18 mouse cellular contexts compared by ENCODE assay signal in genomic region chr19:43726510-43727146, GRCm38 (mm10). TPM values are rescaled to one million over a fixed set of nuclear protein-coding genes. Genes with fewer than 3 reads are reported as not detected.
DNase-seq lines count a peak whose midpoint lies in the region; ATAC-seq and TF ChIP-seq lines count a peak whose summit lies in the region.
"Had no signal": no experiment of that assay in that cellular context is flagged by ENCODE, and none has a peak within 500 bp of the region (broad histone marks: within the 10 kb centered on the region; RNA-seq: fewer than 3 reads in every experiment).

No protein-coding gene starts in this region.

- H3K27ac ChIP-seq in kidney, embryonic 15.5 days = no peak overlapping the region
- H3K27ac ChIP-seq in spleen, adult 2 months (ENCODE audit: insufficient read depth, low read length) = peak overlapping the region; percentile 4; the same call in 1 of the 2 replicates
- no peak overlapping the region for H3K27ac ChIP-seq in thymus, adult 2 months (ENCODE audit: control insufficient read depth, insufficient read depth, low read length)
- H3K27ac ChIP-seq: liver, embryonic 14.5 days; midbrain, embryonic 12.5 days had no signal

- DNase-seq in kidney, adult 9 months = peak; percentile 67
- peak; percentile 58 to 65 for DNase-seq in B cell, adult 2 months
- DNase-seq in spleen, adult 2 months (ENCODE audit: low read depth in 1 of 2, low spot score in 2 of 2) = peak; percentile 36 to 56
- no peak for DNase-seq in thymus, adult 18-20 months
- no peak for DNase-seq in gastrocnemius, postnatal 14 days
- DNase-seq in thymus, adult 2 months = no peak
- DNase-seq: adrenal gland, postnatal 36 days; cerebellum, postnatal 25 days; gastrocnemius, postnatal 25 days; heart, postnatal 36 days; left cerebral cortex, postnatal 4 days; right cerebral cortex, adult 18-20 months had no signal

- H3K36me3 ChIP-seq in kidney, embryonic 15.5 days = peaks cover 84% of the 10 kb centered on the region
- H3K36me3 ChIP-seq in spleen, adult 2 months (ENCODE audit: control insufficient read depth, insufficient read depth, low read length) = peaks cover 24% of the 10 kb centered on the region
- H3K36me3 ChIP-seq in thymus, adult 2 months (ENCODE audit: control insufficient read depth, insufficient read depth, low read length) = peaks cover 18% of the 10 kb centered on the region; the same call in 1 of the 2 replicates

- no peak overlapping the region for H3K4me3 ChIP-seq in kidney, embryonic 15.5 days (replicated peaks)
- no peak overlapping the region for H3K4me3 ChIP-seq in spleen, adult 2 months (ENCODE audit: extremely low read depth, insufficient read depth, insufficient read length)
- H3K4me3 ChIP-seq in thymus, adult 2 months (ENCODE audit: control insufficient read depth, insufficient read depth, low read length) = no peak overlapping the region
- H3K4me3 ChIP-seq: heart, embryonic 12.5 days; midbrain, embryonic 12.5 days had no signal

- no peak for TF ChIP-seq CTCF in spleen, adult 2 months (IDR thresholded peaks at IDR 0.05; ENCODE audit: extremely low read depth, insufficient read depth, insufficient read length, insufficient replicate concordance)
- TF ChIP-seq CTCF in thymus, adult 2 months (IDR thresholded peaks at IDR 0.05; ENCODE audit: borderline replicate concordance, control insufficient read depth, extremely low read depth, insufficient read depth, low read length, poor library complexity) = no peak

- H3K9ac ChIP-seq in kidney, embryonic 15.5 days = no peak overlapping the region
- H3K9ac ChIP-seq: heart, embryonic 12.5 days; liver, embryonic 14.5 days; midbrain, embryonic 12.5 days had no signal

- ATAC-seq in kidney, embryonic 15.5 days (replicated peaks; ENCODE audit: low FRiP score) = no peak
- ATAC-seq in granulocyte monocyte progenitor cell, adult 5-6 weeks (replicated peaks; ENCODE audit: poor library complexity, severe bottlenecking) = peak; percentile 91

- no peaks in the 10 kb centered on the region for H3K9me3 ChIP-seq in kidney, embryonic 15.5 days (replicated peaks)
- H3K9me3 ChIP-seq: heart, embryonic 12.5 days; midbrain, embryonic 12.5 days had no signal

- no peaks in the 10 kb centered on the region for H3K27me3 ChIP-seq in kidney, embryonic 15.5 days
- no peaks in the 10 kb centered on the region for H3K27me3 ChIP-seq in spleen, adult 2 months (ENCODE audit: control insufficient read depth, insufficient read depth, low read length)
- H3K27me3 ChIP-seq in thymus, adult 2 months (ENCODE audit: control insufficient read depth, insufficient read depth, low read length) = no peaks in the 10 kb centered on the region
- H3K27me3 ChIP-seq: midbrain, embryonic 12.5 days had no signal

- intact Hi-C loops in gastrocnemius, postnatal 14 days (cut with DNase I; ENCODE audit: low total_unique reads) = no loop called here

- H3K4me2 ChIP-seq in kidney, embryonic 15.5 days = no peak overlapping the region
- H3K4me2 ChIP-seq: heart, embryonic 12.5 days; midbrain, embryonic 12.5 days had no signal

- 0 out of 2 replicates have a peak, but pooled peaks cover 6% of the 10 kb centered on the region for H3K4me1 ChIP-seq in kidney, embryonic 15.5 days
- H3K4me1 ChIP-seq in spleen, adult 2 months (ENCODE audit: control insufficient read depth, insufficient read depth, insufficient read length) = peaks cover 4% of the 10 kb centered on the region; the same call in 1 of the 2 replicates
- H3K4me1 ChIP-seq in thymus, adult 2 months (replicated peaks; ENCODE audit: control insufficient read depth, insufficient read depth, low read length) = peaks cover 52% of the 10 kb centered on the region

- TF ChIP-seq POLR2A in spleen, adult 2 months (IDR thresholded peaks at IDR 0.05; ENCODE audit: low read depth, low read length) = no peak
- TF ChIP-seq POLR2A in thymus, adult 2 months (IDR thresholded peaks at IDR 0.05; ENCODE audit: control insufficient read depth, extremely low read depth, insufficient read depth, low read length, poor library complexity) = no peak

- 90% methylated on average over 15 of the region's 15 CpGs for WGBS in kidney, embryonic 15.5 days
- WGBS in spleen, adult 2 months = 60% methylated on average over 15 of the region's 15 CpGs
- 90% methylated on average over 15 of the region's 15 CpGs for WGBS in thymus, adult 2 months

RNA-seq across cellular contexts. Expression of gene Cutc, which starts 26.2 kb away (rescaled TPM):
- 15.2 and 17.4 TPM in 2 replicates for polyA plus RNA-seq in kidney, embryonic 15.5 days (2015; fragmentation: Nextera tagmentation; extraction: Ambion mirVana)
- 29.7 and 33.8 TPM in 2 replicates for total RNA-seq in granulocyte monocyte progenitor cell, adult 5-6 weeks (2014; fragmentation: Nextera tagmentation)
- 22.3 and 46.1 TPM in 2 replicates for total RNA-seq in granulocyte monocyte progenitor cell, adult 5-6 weeks (2017)
- 3.4 and 5.2 TPM in 2 replicates for polyA plus RNA-seq in spleen, adult 2 months (2012; rRNA removed)
- 10 to 100 TPM; 10.6 to 12.5 TPM for total RNA-seq in gastrocnemius, postnatal 14 days (2021)
- 5.4 and 5.5 TPM in 2 replicates for polyA plus RNA-seq in thymus, adult 2 months (2012; rRNA removed)

RNA-seq across cellular contexts. Expression of gene Cox15, which starts 26.2 kb away (rescaled TPM):
- polyA plus RNA-seq in kidney, embryonic 15.5 days (2015; fragmentation: Nextera tagmentation; extraction: Ambion mirVana) = 11.1 and 13.1 TPM in 2 replicates
- total RNA-seq in granulocyte monocyte progenitor cell, adult 5-6 weeks (2014; fragmentation: Nextera tagmentation) = 9.6 and 12.8 TPM in 2 replicates
- 14.7 and 17.1 TPM in 2 replicates for total RNA-seq in granulocyte monocyte progenitor cell, adult 5-6 weeks (2017)
- polyA plus RNA-seq in spleen, adult 2 months (2012; rRNA removed) = 7.4 and 8.0 TPM in 2 replicates
- 10 to 100 TPM; 26.0 to 32.6 TPM for total RNA-seq in gastrocnemius, postnatal 14 days (2021)
- polyA plus RNA-seq in thymus, adult 2 months (2012; rRNA removed) = 17.3 and 17.4 TPM in 2 replicates

RNA-seq across cellular contexts. Expression of gene Entpd7, which starts 37.2 kb away (rescaled TPM):
- 12.3 and 14.4 TPM in 2 replicates for polyA plus RNA-seq in kidney, embryonic 15.5 days (2015; fragmentation: Nextera tagmentation; extraction: Ambion mirVana)
- 22.0 and 23.1 TPM in 2 replicates for total RNA-seq in granulocyte monocyte progenitor cell, adult 5-6 weeks (2014; fragmentation: Nextera tagmentation)
- 7.0 and 12.3 TPM in 2 replicates for total RNA-seq in granulocyte monocyte progenitor cell, adult 5-6 weeks (2017)
- polyA plus RNA-seq in spleen, adult 2 months (2012; rRNA removed) = 3.5 and 4.6 TPM in 2 replicates
- total RNA-seq in gastrocnemius, postnatal 14 days (2021) = 1 to 10 TPM; 2.7 to 3.3 TPM
- 8.8 and 10.1 TPM in 2 replicates for polyA plus RNA-seq in thymus, adult 2 months (2012; rRNA removed)

RNA-seq across cellular contexts. Expression of gene Slc25a28, which starts 51.9 kb away (rescaled TPM):
- polyA plus RNA-seq in kidney, embryonic 15.5 days (2015; fragmentation: Nextera tagmentation; extraction: Ambion mirVana) = 13.7 and 14.3 TPM in 2 replicates
- 47.1 and 50.0 TPM in 2 replicates for total RNA-seq in granulocyte monocyte progenitor cell, adult 5-6 weeks (2014; fragmentation: Nextera tagmentation)
- 36.0 and 36.1 TPM in 2 replicates for total RNA-seq in granulocyte monocyte progenitor cell, adult 5-6 weeks (2017)
- 56.4 and 76.9 TPM in 2 replicates for polyA plus RNA-seq in spleen, adult 2 months (2012; rRNA removed)
- total RNA-seq in gastrocnemius, postnatal 14 days (2021) = 10 to 100 TPM; 17.0 to 18.8 TPM
- 80.5 and 88.7 TPM in 2 replicates for polyA plus RNA-seq in thymus, adult 2 months (2012; rRNA removed)

RNA-seq across cellular contexts. Expression of gene Abcc2, which starts 55.4 kb away (rescaled TPM):
- 3.7 and 4.0 TPM in 2 replicates for polyA plus RNA-seq in kidney, embryonic 15.5 days (2015; fragmentation: Nextera tagmentation; extraction: Ambion mirVana)
- 3.2 and 7.3 TPM in 2 replicates for total RNA-seq in granulocyte monocyte progenitor cell, adult 5-6 weeks (2014; fragmentation: Nextera tagmentation)
- 5.3 and 6.7 TPM in 2 replicates for total RNA-seq in granulocyte monocyte progenitor cell, adult 5-6 weeks (2017)
- 0.14 and 0.21 TPM in 2 replicates for polyA plus RNA-seq in spleen, adult 2 months (2012; rRNA removed)
- not detected for total RNA-seq in gastrocnemius, postnatal 14 days (2021)
- 0.46 and 1.1 TPM in 2 replicates for polyA plus RNA-seq in thymus, adult 2 months (2012; rRNA removed)
- total RNA-seq: gastrocnemius, postnatal 25 days; heart, postnatal 36 days had no signal
- polyA plus RNA-seq: C2C12; midbrain, embryonic 12.5 days had no signal

Comparison
In these comparisons a context has a peak if more than half of its experiments do, and no peak if none do; other contexts are left out.
1. DNase-seq: peak in kidney, adult 9 months (single experiment), B cell, adult 2 months (2 of 2) and spleen, adult 2 months (2 of 2); none in thymus, adult 18-20 months (0 of 2), gastrocnemius, postnatal 14 days (single experiment) and thymus, adult 2 months (single experiment).